Mouse (Mus musculus) ES-E14 (cell line): ENCODE results near the gene Rbl2. TPM values are rescaled to one million over a fixed set of nuclear protein-coding genes. Genes with fewer than 3 reads are reported as not detected.

Experiments
- DNase-seq: peaks from one replicate; pipeline ENCODE4 v3.0.0-alpha.2; 2013; ENCODE audit warnings: low read depth, low spot score
- H3K27ac ChIP-seq: 2 replicates; pipeline ENCODE4 v1.5.1; 2012; ENCODE audit warnings: low read depth, mild to moderate bottlenecking, low read length, moderate library complexity, mixed read lengths; ENCODE audit not compliant: poor library complexity, insufficient read depth, severe bottlenecking
- H3K36me3 ChIP-seq: 2 replicates; pipeline ENCODE4 v1.6.1; 2012; ENCODE audit warnings: mild to moderate bottlenecking, low read length, moderate library complexity, mixed read lengths; ENCODE audit not compliant: control insufficient read depth, poor library complexity, insufficient read depth, severe bottlenecking
- H3K4me1 ChIP-seq, 2 experiments: fragments of 150-350 bp in 1 of 2; sonication (generic) in 1 of 2; 2 replicates each; pipeline ENCODE4 v1.6.1; 2012; ENCODE audit warnings: low read length in 2 of 2, mild to moderate bottlenecking in 1 of 2, mixed read lengths in 1 of 2; ENCODE audit not compliant: control insufficient read depth in 2 of 2, insufficient read depth in 2 of 2, poor library complexity in 1 of 2
- H3K4me3 ChIP-seq, 2 experiments: fragments of 150-350 bp in 1 of 2; sonication (generic) in 1 of 2; 2 replicates each; pipeline ENCODE4 v1.5.1; 2012; ENCODE audit warnings: low read length in 2 of 2, low read depth in 1 of 2, mild to moderate bottlenecking in 1 of 2, mixed read lengths in 1 of 2; ENCODE audit not compliant: insufficient read depth in 1 of 2, poor library complexity in 1 of 2, severe bottlenecking in 1 of 2
- H3K9ac ChIP-seq: 2 replicates; pipeline ENCODE4 v1.6.1; 2012; ENCODE audit warnings: low read depth, mild to moderate bottlenecking, low read length, mixed read lengths; ENCODE audit not compliant: poor library complexity, insufficient read depth, severe bottlenecking
- H3K9me3 ChIP-seq: fragments of 150-350 bp; sonication (generic); 2 replicates; pipeline ENCODE4 v1.6.1; 2012; ENCODE audit warnings: low read depth, mild to moderate bottlenecking, low read length; ENCODE audit not compliant: control insufficient read depth, insufficient read depth
- CHD2 ChIP-seq: IDR thresholded peaks from 2 replicates; pipeline ENCODE4 v1.6.1; 2014; ENCODE audit warnings: mild to moderate bottlenecking, low read depth, low read length, inconsistent platforms
- HCFC1 ChIP-seq: IDR thresholded peaks from 2 replicates; pipeline ENCODE4 v1.6.1; 2012; ENCODE audit warnings: low read length, inconsistent platforms, borderline replicate concordance; ENCODE audit not compliant: insufficient read depth
- MAFK ChIP-seq: IDR thresholded peaks from 2 replicates; pipeline ENCODE4 v1.6.1; 2014; ENCODE audit warnings: mild to moderate bottlenecking, low read depth, low read length, inconsistent platforms; ENCODE audit not compliant: insufficient read depth
- ZC3H11A ChIP-seq: IDR thresholded peaks from 2 replicates; pipeline ENCODE4 v1.6.1; 2012; ENCODE audit warnings: low read depth, mild to moderate bottlenecking, inconsistent platforms, low read length, borderline replicate concordance
- ZNF384 ChIP-seq: IDR thresholded peaks from 2 replicates; pipeline ENCODE4 v1.6.1; 2012; ENCODE audit warnings: low read depth, low read length, inconsistent platforms
- in situ Hi-C, 2 experiments: fragments of 600-800 bp; cut with MboI; formaldehyde crosslinking; loops; one replicate each; pipeline ENCODE4 v1.15.1; 2025; ENCODE audit warnings: low sequenced_read_pairs in 2 of 2, inconsistent platforms in 1 of 2; ENCODE audit not compliant: unreplicated experiment in 2 of 2
- total RNA-seq: library from RNA; depleted of rRNA; stranded (reverse); fragments of 300-350 nt; gene quantifications from 2 replicates; pipeline ENCODE4 v1.2.3, GENCODE M21; 2012

Rbl2 gene
- total RNA-seq, 1 experiment: 7.7 TPM

DNA sequence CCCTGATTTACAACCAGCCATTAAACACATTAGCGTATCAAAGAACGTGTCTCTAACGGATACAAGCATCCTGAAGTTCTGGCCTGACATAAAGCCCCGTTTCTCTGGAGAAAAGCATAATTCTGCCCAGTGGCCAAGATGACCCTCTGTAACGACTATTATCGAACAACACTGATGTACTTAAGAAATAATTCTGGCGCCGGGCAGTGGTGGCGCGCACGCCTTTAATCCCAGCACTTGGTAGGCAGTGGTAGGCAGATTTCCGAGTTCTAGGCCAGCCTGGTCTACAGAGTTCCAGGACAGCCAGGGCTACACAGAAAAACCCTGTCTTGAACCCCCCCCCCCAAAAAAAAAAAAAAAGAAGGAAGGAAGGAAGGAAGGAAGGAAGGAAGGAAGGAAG, 64.8 kb downstream of the Rbl2 start:
- H3K27ac ChIP-seq: peak overlapping the region; percentile 24; the same call in 1 of the 2 replicates
- in situ Hi-C loops: no loop called here
- H3K9ac ChIP-seq: peak overlapping the region; percentile 26; the same call in 1 of the 2 replicates
- peak overlapping the region; percentile 42 to 44 for H3K4me3 ChIP-seq
- TF ChIP-seq ZC3H11A (no peak), CHD2 (no peak), HCFC1 (no peak), MAFK (no peak), ZNF384 (no peak)
- H3K9me3 ChIP-seq: no peaks in the 10 kb centered on the region
- peaks cover 2% of the 10 kb centered on the region; the same call in 1 of the 2 replicates for H3K36me3 ChIP-seq
- H3K4me1 ChIP-seq: peaks cover 4 to 11% of the 10 kb centered on the region in 2 experiments; a peak in 2 of 4 replicates
- DNase-seq: no peak

DNA sequence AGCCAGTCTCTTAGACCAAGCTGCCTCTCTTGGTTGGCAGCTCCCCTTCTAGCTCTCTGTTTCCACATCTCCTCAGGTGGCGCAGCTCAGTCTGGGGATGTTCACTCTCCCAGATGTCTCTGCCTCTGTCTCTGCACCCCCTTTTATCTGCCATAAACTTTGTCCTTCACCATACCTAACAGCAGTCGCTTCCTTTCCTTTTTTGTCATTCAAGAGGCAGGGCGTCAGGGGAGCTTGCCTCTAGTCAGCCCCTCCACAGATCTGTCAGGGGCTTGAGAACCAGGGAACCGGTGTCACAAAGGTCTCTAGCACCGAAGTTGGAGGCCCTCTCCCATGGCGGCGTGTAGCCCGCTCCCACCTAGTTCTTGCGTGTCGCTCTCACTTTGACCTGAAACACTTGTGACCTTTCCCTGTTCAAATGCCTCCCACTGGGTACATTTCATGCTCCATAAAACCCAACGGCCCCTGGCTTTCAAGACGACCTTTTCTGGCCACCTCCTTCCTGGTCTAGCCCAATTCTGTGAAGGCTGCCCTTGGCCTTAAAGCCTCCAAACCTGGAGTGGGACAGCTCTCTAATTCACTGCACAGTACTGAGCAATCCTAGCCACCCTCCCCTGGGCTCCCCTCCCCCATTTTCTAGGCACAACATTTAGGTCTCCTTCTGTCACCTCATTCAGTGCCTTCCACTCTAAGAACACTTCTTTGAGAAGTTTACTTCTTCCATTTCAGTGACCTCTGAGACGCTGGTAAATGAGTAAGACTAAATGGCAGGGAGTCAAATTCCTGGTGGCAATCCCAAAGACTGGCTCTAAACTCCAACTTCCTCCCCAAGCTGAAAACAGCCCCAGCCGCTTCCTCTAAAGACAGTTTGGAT, 65.7 kb downstream of the Rbl2 start:
- TF ChIP-seq ZNF384: no peak
- TF ChIP-seq MAFK: no peak
- no peak for TF ChIP-seq ZC3H11A
- TF ChIP-seq HCFC1: no peak
- TF ChIP-seq CHD2: no peak
- no peak for DNase-seq
- H3K36me3 ChIP-seq: peaks cover 2% of the 10 kb centered on the region; the same call in 1 of the 2 replicates
- peak overlapping the region; percentile 28; the same call in 1 of the 2 replicates for H3K27ac ChIP-seq
- peaks cover 4 to 11% of the 10 kb centered on the region in 2 experiments; a peak in 2 of 4 replicates for H3K4me1 ChIP-seq
- in situ Hi-C loops: no loop called here
- H3K9ac ChIP-seq: peak overlapping the region; percentile 29; the same call in 1 of the 2 replicates
- peak overlapping the region in 1 of 2 experiments; percentile 35; a peak in 2 of 4 replicates for H3K4me3 ChIP-seq
- H3K9me3 ChIP-seq: no peaks in the 10 kb centered on the region

DNA sequence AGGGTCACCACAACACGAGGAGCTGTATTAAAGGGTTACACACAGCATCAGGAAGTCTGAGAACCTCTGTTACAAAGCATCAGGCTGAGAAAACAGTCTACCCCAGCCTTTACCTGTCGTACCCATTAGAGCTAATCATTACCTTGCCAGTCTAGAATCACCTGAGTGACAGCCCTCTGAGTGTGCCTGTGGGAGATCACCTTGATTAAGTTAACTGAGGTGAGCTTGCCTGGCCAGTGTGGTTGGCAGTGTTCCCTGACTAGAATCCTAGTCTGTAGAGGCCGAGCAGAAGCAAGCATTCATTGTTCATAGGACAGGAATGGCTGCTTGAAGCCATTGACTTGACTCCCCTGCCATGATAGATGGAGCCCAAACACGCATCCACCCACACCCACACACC, 71.0 kb downstream of the Rbl2 start:
- no peaks in the 10 kb centered on the region for H3K9me3 ChIP-seq
- no peaks in the 10 kb centered on the region for H3K36me3 ChIP-seq
- no peak overlapping the region for H3K4me3 ChIP-seq
- DNase-seq: no peak
- no peak overlapping the region for H3K9ac ChIP-seq
- TF ChIP-seq MAFK: no peak
- TF ChIP-seq CHD2: no peak
- no peak for TF ChIP-seq ZC3H11A
- TF ChIP-seq ZNF384: no peak
- no peak for TF ChIP-seq HCFC1
- H3K4me1 ChIP-seq: no peaks in the 10 kb centered on the region; a peak in 1 of 4 replicates
- H3K27ac ChIP-seq: no peak overlapping the region
- in situ Hi-C loops: no loop called here

DNA sequence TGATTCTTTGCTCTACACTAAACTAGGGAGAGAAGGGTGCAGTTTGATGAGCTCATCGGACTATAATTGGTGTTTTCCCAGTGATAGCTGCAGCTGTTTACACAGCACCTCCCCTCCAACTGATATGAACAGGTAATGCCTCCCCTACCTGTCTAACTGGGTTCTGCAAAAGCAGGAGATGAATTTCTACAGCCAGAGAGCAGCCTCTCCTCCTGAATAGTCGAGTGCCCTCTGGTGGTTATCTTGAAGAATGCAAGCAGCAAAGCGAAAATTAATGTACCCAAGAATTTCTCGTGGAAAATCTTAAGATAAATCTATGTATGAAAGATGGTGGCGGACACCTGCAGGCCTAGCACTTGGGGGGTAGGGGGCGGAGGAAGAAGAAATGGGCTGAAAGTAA, 77.9 kb downstream of the Rbl2 start:
- DNase-seq: no peak
- Histone ChIP-seq H3K27ac (no peak overlapping the region), H3K9me3 (no peaks in the 10 kb centered on the region), H3K4me3 (no peak overlapping the region), H3K4me1 (no peaks in the 10 kb centered on the region; a peak in 1 of 4 replicates), H3K9ac (no peak overlapping the region), H3K36me3 (no peaks in the 10 kb centered on the region)
- no peak for TF ChIP-seq CHD2
- TF ChIP-seq ZC3H11A: peak; percentile 55; the same call in 1 of the 2 replicates
- TF ChIP-seq ZNF384: no peak
- TF ChIP-seq MAFK: no peak
- in situ Hi-C loops: no loop called here
